Mouse (Mus musculus) forebrain, embryonic 10.5 days (tissue): ENCODE results near the gene Txndc16. TPM values are rescaled to one million over a fixed set of nuclear protein-coding genes. Genes with fewer than 3 reads are reported as not detected.

Experiments used
- DNase-seq: peaks from one replicate; pipeline ENCODE4 v3.0.0-alpha.2; 2017; ENCODE audit warnings: low spot score; ENCODE audit errors: extremely low spot score
- H3K27ac ChIP-seq: fragments of 300-500 bp; sonication (generic); 2 replicates; pipeline ENCODE4 v1.5.1; 2016; ENCODE audit warnings: mild to moderate bottlenecking
- H3K27me3 ChIP-seq: fragments of 300-500 bp; sonication (generic); 2 replicates; pipeline ENCODE4 v1.6.1; 2016; ENCODE audit warnings: mild to moderate bottlenecking; ENCODE audit not compliant: poor library complexity, severe bottlenecking
- H3K36me3 ChIP-seq: fragments of 300-500 bp; sonication (generic); replicated peaks from 2 replicates; pipeline ENCODE4 v1.6.1; 2016; ENCODE audit warnings: mild to moderate bottlenecking, moderate library complexity
- H3K4me1 ChIP-seq: fragments of 300-500 bp; sonication (generic); 2 replicates; pipeline ENCODE4 v1.6.1; 2016
- H3K4me3 ChIP-seq: fragments of 300-500 bp; sonication (generic); 2 replicates; pipeline ENCODE4 v1.5.1; 2016; ENCODE audit warnings: mild to moderate bottlenecking, moderate library complexity
- H3K9me3 ChIP-seq: fragments of 300-500 bp; sonication (generic); 2 replicates; pipeline ENCODE4 v1.6.1; 2016; ENCODE audit warnings: mild to moderate bottlenecking, moderate library complexity
- WGBS: fragments of 180-500 bp; shearing (Covaris S2); methylation state at CpG from one replicate; pipeline ENCODE4 v1.1.7; 2016; 5-methylcytosine and 5-hydroxymethylcytosine counted together
- polyA plus RNA-seq: library from polyadenylated mRNA; unstranded; fragments of >200 nt; fragmentation: Nextera tagmentation; extraction: Ambion mirVana; gene quantifications from 2 replicates; pipeline ENCODE4 v1.2.1, GENCODE M21; 2016

The Txndc16 gene
- polyA plus RNA-seq, 1 experiment from 2014 or later = 14.0 TPM

DNA sequence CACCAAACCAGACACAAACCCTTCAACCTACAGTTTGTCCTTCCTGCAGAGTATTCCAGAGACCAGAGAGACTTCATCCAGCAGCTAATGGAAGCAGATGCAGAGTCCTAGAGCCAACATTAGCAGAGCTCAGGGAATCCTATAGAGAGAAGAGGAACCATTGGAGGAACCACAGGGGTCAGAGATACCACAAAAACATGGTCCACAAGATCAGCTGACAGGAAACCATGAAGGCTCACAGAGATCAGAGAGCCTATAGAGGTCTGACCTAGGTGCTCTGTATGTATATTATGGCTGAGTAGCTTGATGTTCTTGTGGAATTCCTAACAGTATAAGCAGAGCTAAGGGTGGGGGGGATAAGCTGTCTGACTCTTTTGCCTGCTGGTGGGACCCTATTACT, 19.5 kb downstream of the Txndc16 start:
- no peaks in the 10 kb centered on the region for H3K9me3 ChIP-seq
- H3K27ac ChIP-seq = no peak overlapping the region
- H3K27me3 ChIP-seq = no peaks in the 10 kb centered on the region
- H3K4me3 ChIP-seq = no peak overlapping the region
- no peaks in the 10 kb centered on the region for H3K4me1 ChIP-seq
- H3K36me3 ChIP-seq = peaks cover 7% of the 10 kb centered on the region; the same call in 1 of the 2 replicates
- no peak for DNase-seq

DNA sequence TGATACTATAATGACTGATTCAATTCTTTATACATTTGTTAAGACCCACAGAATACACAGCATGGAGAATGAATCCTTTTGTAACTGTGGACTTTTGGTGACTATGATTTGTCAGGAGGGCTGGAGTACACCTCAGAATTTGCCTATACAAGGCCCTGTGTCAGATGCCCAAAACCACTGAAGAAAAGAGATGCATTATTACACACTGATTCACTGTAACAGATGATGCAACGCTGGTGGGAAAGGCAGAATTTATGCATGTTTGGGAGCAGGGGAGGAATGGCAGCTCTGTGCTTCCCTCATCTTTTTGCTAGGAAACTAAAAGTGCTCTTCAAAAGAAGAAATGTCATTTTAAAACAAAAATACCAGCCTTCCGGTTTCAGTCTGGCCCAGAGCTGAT, 29.1 kb downstream of the Txndc16 start:
- Histone ChIP-seq H3K4me3 (no peak overlapping the region), H3K27me3 (no peaks in the 10 kb centered on the region), H3K27ac (no peak overlapping the region), H3K9me3 (peaks cover 7% of the 10 kb centered on the region; the same call in 1 of the 2 replicates), H3K4me1 (no peaks in the 10 kb centered on the region), H3K36me3 (0 out of 2 replicates have a peak, but pooled peaks cover 4% of the 10 kb centered on the region)
- no peak for DNase-seq
- WGBS = 84% methylated on average over 2 of the region's 2 CpGs

DNA sequence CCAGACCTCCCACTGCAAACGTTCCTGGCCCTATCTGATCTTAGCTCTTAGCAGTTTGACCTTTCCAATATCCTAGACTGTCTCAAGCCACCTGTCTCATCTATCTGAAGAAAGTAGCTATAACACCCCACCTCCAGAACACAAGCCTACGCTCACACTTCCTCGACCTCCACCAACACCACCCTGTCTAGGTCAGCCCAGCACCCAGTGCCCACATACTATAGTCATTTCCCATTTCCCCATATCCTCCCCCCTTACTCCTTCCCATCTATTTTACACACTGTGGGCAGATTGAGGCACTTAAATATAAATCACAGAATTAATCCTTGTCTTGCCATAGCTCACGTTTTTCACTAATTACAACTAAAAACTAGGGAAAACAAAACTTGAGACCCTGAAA, 38.5 kb downstream of the Txndc16 start:
- Histone ChIP-seq H3K36me3 (no peaks in the 10 kb centered on the region), H3K27me3 (no peaks in the 10 kb centered on the region), H3K4me1 (no peaks in the 10 kb centered on the region), H3K9me3 (no peaks in the 10 kb centered on the region), H3K27ac (no peak overlapping the region), H3K4me3 (no peak overlapping the region)
- no peak for DNase-seq
- 83% methylated on average over 4 of the region's 4 CpGs for WGBS

DNA sequence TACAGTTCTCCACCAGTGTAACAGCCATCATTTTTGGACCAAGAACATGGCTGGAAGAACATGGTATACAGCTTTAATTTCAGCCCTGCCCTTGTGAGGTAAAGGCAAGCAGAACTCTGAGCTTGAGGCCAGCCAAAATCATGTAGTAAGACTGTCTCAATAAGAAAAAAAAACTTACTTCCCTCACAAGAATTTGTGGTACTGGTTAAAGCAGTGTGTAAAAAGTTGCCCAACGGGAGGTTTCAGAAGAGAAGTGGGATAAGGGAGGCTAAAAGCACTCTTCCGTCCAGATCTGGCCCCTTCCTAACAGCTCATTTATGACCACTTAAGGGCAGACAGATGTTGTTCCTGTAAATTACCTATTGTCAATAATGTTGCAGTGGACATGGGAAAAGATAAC, 40.5 kb downstream of the Txndc16 start:
- 0 out of 2 replicates have a peak, but pooled peaks cover 6% of the 10 kb centered on the region for H3K4me1 ChIP-seq
- 93% methylated on average over 2 of the region's 2 CpGs for WGBS
- H3K4me3 ChIP-seq = no peak overlapping the region
- DNase-seq = no peak
- no peaks in the 10 kb centered on the region for H3K27me3 ChIP-seq
- H3K27ac ChIP-seq = no peak overlapping the region
- no peaks in the 10 kb centered on the region for H3K36me3 ChIP-seq
- no peaks in the 10 kb centered on the region for H3K9me3 ChIP-seq

DNA sequence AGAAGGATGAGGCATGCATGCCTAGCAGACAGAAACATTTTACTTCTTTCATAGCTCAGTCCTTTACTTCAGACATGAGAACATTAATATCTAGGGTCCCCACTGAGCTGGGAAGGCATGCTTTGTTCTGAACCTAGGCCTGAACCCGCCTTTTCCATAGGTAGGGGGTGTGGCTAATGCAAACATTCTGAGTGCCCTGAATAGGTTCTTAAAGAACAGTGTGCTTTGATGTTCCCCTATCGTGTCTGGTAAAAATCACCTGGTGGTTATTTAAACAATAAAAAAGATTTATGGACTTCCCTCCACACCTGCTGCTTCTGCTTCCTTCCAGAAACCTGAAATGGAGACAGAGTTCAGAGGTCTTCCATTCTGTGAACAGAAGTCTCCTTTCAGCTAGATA, 40.9 kb downstream of the Txndc16 start:
- no peaks in the 10 kb centered on the region for H3K27me3 ChIP-seq
- DNase-seq = no peak
- no peaks in the 10 kb centered on the region for H3K9me3 ChIP-seq
- WGBS = 80% methylated on average over 2 of the region's 2 CpGs
- no peak overlapping the region for H3K27ac ChIP-seq
- 0 out of 2 replicates have a peak, but pooled peaks cover 6% of the 10 kb centered on the region for H3K4me1 ChIP-seq
- H3K36me3 ChIP-seq = no peaks in the 10 kb centered on the region
- H3K4me3 ChIP-seq = no peak overlapping the region

- no peak overlapping the region for H3K27ac ChIP-seq
- H3K9me3 ChIP-seq = no peaks in the 10 kb centered on the region
- 0 out of 2 replicates have a peak, but pooled peaks cover 6% of the 10 kb centered on the region for H3K4me1 ChIP-seq
- H3K36me3 ChIP-seq = no peaks in the 10 kb centered on the region
- no peak overlapping the region for H3K4me3 ChIP-seq
- 87% methylated on average over 14 of the region's 14 CpGs for WGBS
- no peaks in the 10 kb centered on the region for H3K27me3 ChIP-seq
- DNase-seq = no peak
These were observed 45.0 kb downstream of the Txndc16 start for GRCm38 (mm10) chr14:45175012-45175740.

DNA sequence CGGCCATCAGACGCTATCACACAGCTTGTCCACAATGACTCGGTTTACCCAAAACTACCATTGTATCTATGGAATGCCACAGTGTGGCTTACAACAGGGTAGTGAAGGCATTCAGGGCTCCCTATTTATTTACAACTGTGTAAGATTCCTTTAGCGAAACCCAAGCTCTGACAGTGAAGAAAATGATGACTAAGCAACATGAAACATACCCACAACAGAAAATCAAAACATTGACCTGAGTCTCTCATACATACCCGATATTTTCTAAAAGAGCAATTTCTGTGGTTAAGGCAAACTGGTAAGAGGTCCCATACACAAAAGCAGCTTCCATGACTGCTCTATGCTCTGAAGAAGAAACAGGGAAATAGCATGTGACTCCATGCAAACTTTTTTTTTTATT, 47.9 kb downstream of the Txndc16 start:
- H3K9me3 ChIP-seq = no peaks in the 10 kb centered on the region
- no peak overlapping the region for H3K4me3 ChIP-seq
- H3K27me3 ChIP-seq = no peaks in the 10 kb centered on the region
- WGBS = 96% methylated on average over 5 of the region's 5 CpGs
- no peak for DNase-seq
- no peaks in the 10 kb centered on the region for H3K36me3 ChIP-seq
- 0 out of 2 replicates have a peak, but pooled peaks cover 6% of the 10 kb centered on the region for H3K4me1 ChIP-seq
- no peak overlapping the region for H3K27ac ChIP-seq

GRCm38 (mm10) chr14:45167366-45167765, 52.8 kb downstream of the Txndc16 start:
- Histone ChIP-seq H3K36me3 (no peaks in the 10 kb centered on the region), H3K27ac (no peak overlapping the region)

DNA sequence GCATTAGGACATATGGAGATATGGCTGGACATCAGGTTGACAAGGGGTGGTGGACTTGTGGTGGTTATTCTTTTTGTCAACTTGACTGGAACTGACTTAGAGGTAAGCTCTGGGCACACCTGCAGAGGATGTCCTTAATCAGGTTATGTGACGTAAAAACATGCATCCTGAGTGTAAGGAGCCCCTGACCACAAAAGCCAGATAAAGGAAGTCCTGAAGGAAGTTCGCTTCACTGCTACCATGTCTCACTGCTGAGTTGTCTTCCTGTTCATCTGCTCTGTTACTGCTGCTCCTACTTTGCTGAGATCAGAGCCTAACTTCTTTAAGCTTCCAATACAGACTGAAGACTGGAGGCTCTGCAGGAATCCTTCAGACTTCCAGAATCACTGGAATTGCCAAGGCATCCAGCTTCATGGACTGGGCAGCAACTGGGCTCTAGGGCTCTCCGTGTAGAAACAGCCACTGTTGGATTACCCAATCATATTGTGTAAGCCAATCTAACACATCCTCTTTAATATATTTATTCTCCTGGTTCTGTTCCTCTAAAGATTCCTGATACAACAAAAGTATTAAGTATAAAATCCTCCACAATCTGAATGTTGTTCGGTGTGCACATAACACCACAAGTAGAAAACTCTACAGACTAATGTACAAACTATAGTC, 64.5 kb downstream of the Txndc16 start:
- WGBS = 92% methylated on average over 4 of the region's 4 CpGs
- Histone ChIP-seq H3K4me3 (no peak overlapping the region), H3K4me1 (no peaks in the 10 kb centered on the region), H3K36me3 (no peaks in the 10 kb centered on the region), H3K27ac (no peak overlapping the region), H3K9me3 (no peaks in the 10 kb centered on the region), H3K27me3 (no peaks in the 10 kb centered on the region)
- no peak for DNase-seq

More at GRCm38 (mm10) chr14:45167366-45167765, 52.8 kb downstream of the Txndc16 start:
- DNase-seq = no peak
- Histone ChIP-seq H3K4me1 (peaks cover 4% of the 10 kb centered on the region; the same call in 1 of the 2 replicates), H3K27me3 (no peaks in the 10 kb centered on the region), H3K9me3 (no peaks in the 10 kb centered on the region), H3K4me3 (no peak overlapping the region)
- WGBS = 87% methylated on average over 8 of the region's 8 CpGs

GRCm38 (mm10) chr14:45153258-45153657, 66.9 kb downstream of the Txndc16 start:
- H3K27me3 ChIP-seq = no peaks in the 10 kb centered on the region
- no peak overlapping the region for H3K4me3 ChIP-seq
- DNase-seq = no peak
- H3K27ac ChIP-seq = no peak overlapping the region
- H3K9me3 ChIP-seq = no peaks in the 10 kb centered on the region
- 83% methylated on average over 2 of the region's 2 CpGs for WGBS
- H3K36me3 ChIP-seq = no peaks in the 10 kb centered on the region
- no peaks in the 10 kb centered on the region for H3K4me1 ChIP-seq

- Histone ChIP-seq H3K9me3 (no peaks in the 10 kb centered on the region), H3K36me3 (no peaks in the 10 kb centered on the region), H3K4me1 (no peaks in the 10 kb centered on the region), H3K27me3 (no peaks in the 10 kb centered on the region), H3K4me3 (no peak overlapping the region), H3K27ac (no peak overlapping the region)
- 60% methylated on average over 4 of the region's 4 CpGs for WGBS
- no peak for DNase-seq
These were observed 77.6 kb downstream of the Txndc16 start for GRCm38 (mm10) chr14:45142511-45142910.

GRCm38 (mm10) chr14:45140344-45141080, 79.6 kb downstream of the Txndc16 start:
- H3K36me3 ChIP-seq = peaks cover 2% of the 10 kb centered on the region; the same call in 1 of the 2 replicates
- H3K9me3 ChIP-seq = no peaks in the 10 kb centered on the region
- H3K27me3 ChIP-seq = no peaks in the 10 kb centered on the region
- no peak for DNase-seq
- H3K4me3 ChIP-seq = no peak overlapping the region
- no peak overlapping the region for H3K27ac ChIP-seq
- 88% methylated on average over 17 of the region's 17 CpGs for WGBS
- H3K4me1 ChIP-seq = no peaks in the 10 kb centered on the region

- Histone ChIP-seq H3K27me3 (no peaks in the 10 kb centered on the region), H3K27ac (no peak overlapping the region), H3K4me3 (no peak overlapping the region), H3K36me3 (peaks cover 8% of the 10 kb centered on the region; the same call in 1 of the 2 replicates), H3K9me3 (no peaks in the 10 kb centered on the region), H3K4me1 (no peaks in the 10 kb centered on the region)
- 90% methylated on average over 2 of the region's 2 CpGs for WGBS
- no peak for DNase-seq
These were observed 84.2 kb downstream of the Txndc16 start for GRCm38 (mm10) chr14:45135961-45136360.
